Mouse (Mus musculus): ENCODE data around the gene Castor2. TPM values are rescaled to one million over a fixed set of nuclear protein-coding genes. Genes with fewer than 3 reads are reported as not detected.

Gene Castor2
- total RNA-seq, 4 experiments from 2014 or later: 21.6 to 32.9 (median 25.9) TPM

DNA sequence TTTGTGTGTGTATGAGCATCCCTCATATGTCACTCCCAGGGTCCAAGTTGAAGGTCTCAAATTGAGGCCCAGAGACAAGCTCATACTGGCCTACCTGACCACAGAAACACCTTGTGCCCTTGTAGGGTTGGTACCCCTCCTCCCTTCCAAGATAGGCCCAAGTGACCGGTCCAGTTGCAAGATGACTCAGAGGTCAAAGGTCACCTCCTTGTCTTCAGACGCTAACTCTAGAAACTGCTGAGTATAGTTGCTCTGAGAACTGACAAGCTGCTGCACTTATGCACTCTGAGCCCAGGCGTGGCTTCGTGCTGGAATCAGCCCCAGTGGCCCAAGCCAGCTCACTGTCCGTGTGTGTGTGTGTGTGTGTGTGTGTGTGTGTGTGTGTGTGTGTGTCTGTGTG lies 2.4 kb downstream of the Castor2 start:
- DNase-seq (ENCODE audit: low spot score): no peak

DNA sequence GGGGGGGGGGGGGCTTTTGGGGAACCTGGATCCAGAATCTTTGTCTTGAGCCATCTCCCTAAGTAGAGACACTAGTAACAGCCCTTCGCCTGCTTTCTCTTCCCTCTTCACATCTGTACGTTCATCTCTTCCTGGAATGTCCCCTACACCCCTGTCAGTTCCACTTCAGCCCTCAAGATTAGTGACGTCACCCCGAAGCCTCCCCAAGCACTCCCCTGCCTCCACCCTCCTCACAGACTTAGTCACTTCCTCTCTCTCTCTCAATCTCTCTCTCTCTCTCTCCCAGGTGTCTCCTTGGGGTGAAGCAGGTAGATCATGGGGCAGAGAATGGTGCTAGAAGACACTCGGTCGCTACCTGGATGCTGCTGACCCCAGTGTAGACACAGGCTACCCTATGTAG lies 3.2 kb downstream of the Castor2 start:
- no peak for DNase-seq (ENCODE audit: low spot score)

DNA sequence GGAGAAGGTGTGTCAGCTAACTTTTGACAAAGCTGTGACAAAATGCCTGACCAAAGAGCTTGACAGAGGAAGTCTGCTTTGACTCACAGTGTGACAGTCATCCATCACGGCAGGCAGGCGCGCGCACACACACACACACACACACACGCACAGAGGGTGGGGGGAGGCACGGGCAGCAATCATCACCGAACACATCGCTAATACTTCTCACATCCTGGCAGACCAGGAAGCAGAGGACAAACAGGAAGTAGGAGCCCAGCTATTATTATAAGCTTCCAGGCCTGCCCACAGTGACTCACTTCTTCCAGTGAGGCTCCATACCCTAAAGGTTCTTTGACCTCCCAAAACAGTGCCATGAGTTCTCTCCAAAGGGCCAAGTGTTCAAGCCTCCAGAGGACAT lies 6.3 kb downstream of the Castor2 start:
- DNase-seq (ENCODE audit: low spot score): no peak

DNA sequence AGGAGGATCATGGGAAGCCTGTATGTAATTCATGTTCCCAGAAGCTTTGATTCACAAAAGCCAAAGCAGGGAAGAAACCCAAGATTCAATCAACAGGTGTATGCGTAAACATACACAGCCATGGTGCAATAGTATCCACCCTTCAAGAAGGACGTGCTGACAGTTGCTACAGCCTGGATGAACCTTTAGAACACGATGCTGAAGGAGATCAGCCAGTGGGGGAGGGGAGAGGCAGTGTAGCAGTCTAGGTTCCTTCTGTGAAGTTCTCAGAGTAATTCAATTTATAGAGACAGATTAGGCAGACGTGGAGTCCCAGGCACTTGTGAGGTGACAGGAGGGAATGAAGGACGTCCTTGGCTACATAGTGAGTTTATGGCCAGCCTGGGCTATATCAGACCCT lies 15.5 kb downstream of the Castor2 start:
- DNase-seq (ENCODE audit: low spot score): no peak

DNA sequence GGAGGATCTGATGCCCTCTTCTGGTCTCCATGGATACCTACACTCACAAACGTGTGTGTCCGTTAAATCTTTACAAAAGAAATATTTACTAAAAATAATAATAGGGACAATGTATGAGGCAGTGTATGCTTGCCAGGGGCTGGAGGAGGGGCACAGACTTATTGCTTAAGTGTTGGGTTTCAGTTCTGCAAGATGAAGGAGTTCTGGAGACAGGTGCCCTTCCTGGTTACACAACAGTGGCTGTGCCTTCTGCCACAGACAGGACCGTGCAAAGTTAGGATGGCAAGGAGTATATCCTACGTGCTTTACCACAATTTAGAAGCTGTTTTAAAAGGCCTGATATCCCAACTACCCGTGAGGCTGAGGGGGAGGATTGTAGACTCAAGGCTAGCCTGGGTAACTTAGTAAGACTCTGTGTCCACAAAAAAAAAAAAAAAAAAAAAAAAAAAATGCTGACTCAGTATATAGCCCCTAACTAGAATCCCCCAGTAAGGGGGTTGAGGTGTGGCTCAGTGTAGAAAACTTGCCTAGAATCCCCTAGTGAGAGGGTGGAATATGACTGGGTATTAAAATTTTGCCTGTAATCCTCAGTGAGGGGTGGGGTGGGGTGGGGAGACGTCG lies 16.2 kb downstream of the Castor2 start:
- no peak for DNase-seq (ENCODE audit: low spot score)

DNA sequence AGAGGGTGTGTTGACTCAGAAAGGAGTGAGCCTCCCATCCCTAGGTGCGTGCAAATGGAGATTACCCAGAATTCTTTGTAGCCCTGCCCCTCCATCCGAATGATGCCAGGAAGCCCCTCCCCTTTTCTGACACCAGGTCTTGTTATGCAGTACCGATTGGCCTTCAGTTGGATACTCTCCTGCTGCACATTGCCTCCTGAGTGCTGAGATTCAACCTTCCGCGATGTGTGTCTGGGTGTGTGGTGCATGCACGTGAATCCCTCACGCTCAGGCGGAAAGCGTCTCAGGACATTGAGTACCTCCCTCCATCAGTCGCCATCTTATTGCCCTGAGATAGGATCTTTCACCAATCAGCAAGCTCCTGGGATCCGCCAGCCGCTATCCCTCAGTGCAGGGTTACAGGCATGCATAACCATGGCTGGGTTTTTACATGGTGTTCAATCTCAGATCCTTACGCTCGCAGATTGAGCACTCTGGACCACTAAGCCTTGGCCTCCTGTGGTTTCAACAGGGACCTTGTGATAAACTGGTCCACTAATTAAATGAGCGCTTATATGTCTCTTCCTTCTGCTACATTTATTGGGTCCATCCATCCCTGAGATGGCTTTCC lies 19.4 kb downstream of the Castor2 start:
- no peak for DNase-seq (ENCODE audit: low spot score)

DNA sequence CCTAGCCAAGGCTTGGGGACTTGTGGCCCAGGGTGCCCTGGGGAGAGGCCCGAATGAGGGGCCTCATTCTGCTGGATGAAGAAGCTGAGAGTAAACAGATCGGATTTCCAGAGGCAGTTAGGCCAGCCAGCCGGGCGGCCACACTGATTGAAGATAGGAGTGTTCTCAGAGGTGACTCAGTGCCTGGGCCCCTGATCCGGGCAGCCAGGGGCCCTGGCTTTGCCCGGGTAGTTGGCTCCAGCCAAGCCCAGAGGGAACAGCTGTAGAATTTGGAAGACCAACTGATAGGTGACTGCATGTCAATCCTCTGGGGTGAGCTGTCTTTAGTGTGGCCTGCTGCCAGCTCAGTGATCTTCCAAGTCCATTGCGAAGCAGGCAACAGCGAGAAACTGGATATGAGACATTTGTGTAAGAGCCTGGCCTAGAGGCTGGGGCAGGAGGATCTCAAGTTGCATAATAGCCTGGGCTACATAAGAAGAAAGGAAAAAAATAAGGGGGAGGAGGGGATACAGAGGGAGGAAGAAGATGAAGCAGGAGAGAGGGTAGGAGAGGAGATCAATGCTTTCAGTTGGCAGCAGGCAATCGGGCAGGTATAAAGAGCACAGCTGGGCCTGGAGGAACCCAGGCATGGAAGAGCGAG lies 20.1 kb downstream of the Castor2 start:
- DNase-seq (ENCODE audit: low spot score): peak; percentile 29

DNA sequence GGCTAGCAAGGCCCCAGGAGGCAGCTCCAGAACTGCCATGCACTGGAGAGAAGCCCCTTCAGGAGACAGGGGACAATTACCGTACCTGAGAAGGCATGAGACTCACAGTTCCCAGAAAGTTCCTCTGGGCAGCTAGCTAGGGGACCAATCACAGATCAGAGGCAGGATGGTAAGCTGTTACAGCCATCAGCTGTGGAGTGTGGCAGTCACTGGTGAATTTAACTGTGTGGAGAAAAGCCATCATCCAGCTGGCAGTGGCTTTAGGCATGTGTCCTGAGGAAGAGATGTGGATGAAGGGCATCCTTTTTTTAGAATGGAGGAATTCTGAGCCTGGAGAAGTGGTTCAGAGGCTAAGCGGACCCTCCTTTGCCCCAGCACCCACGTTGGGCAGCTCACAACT lies 20.6 kb downstream of the Castor2 start:
- DNase-seq (ENCODE audit: low spot score): peak; percentile 16

DNA sequence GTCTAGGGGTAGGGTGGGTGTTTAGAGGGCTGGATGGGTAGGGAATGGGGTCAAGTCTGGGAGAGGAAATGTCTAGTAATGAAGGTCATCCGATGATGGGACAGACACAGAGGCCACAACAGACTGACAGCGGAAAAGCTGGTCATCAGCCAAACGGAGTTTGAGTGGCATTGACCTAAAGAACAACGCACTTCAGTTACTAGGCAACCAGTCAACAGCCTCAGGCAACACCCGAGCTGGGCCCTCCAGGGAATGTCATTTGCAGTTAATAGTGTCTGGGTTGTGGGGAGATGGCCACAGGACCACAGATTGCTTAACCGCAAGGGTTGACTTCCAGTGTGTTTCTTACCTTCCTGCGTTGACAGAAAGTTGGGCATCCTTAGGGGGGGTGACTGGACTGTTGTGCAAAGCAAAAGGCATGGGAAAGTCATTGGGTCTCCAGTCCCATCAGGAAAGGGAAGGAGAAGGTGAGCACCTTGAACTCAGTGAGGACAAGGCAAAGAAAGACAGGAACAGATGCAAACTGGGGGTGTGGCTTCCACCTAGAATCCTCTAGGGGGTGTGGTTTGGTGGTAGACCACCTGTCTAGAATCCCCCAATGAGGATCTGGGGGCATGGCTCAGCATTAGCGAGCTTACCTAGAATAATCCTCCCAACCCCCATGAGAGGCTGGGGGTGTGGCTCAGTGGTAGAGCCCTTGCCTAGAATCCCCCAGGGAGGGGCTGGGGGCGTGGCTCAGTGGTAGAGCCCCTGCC lies 21.8 kb downstream of the Castor2 start:
- peak; percentile 47 for DNase-seq (ENCODE audit: low spot score)

DNA sequence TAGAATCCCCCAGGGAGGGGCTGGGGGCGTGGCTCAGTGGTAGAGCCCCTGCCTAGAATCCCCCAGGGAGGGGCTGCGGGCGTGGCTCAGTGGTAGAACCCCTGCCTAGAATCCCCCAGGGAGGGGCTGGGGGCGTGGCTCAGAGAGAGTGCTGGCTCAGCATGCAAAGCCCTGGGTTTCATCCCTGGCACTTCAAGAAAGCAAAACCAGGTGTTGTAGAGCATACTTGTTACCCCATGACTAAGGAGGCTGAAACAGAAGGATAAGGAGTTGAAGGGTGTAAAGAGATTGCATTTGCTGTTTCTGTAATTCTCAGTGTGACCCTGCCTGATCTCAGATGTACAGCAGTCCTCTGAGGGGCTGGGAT lies 22.4 kb downstream of the Castor2 start:
- no peak for DNase-seq (ENCODE audit: low spot score)

DNA sequence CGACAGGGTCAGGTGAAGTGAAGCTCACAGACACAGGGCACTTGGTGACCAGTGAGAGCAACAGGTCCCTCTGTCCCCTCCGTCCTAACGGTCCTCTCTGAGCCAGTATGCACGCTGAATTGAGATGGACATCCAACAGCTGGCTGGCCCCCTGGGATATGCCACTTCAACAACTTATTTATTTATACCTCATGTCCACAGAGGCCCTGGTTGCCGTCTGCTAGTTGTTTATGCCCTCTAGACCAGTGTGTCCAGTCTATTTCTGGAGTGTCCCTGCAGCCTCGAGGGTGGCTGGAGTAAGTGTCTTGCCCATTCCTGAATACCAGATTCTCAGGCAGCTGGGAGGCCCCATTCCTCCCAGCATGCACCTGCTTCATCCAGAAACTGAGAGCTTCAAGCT lies 24.3 kb downstream of the Castor2 start:
- DNase-seq (ENCODE audit: low spot score): peak; percentile 42

DNA sequence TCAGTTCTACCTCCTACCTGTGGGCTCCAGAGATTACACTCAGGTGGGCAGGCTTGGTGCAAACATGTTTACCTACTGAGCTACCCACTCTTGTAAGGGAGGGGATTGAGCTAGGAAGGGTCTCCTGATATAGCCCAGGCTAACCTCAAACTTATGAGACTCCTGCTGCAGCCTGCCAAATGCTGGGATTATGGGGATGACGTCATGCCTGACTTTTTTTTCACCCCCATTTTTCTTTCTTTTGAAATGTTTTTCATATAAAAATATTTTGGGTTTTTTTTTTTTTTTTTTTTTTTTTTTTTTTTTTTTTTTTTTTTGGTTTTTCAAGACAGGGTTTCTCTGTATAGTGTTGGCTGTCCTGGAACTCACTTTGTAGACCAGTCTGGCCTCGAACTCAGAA lies 26.7 kb downstream of the Castor2 start:
- DNase-seq (ENCODE audit: low spot score): no peak

DNA sequence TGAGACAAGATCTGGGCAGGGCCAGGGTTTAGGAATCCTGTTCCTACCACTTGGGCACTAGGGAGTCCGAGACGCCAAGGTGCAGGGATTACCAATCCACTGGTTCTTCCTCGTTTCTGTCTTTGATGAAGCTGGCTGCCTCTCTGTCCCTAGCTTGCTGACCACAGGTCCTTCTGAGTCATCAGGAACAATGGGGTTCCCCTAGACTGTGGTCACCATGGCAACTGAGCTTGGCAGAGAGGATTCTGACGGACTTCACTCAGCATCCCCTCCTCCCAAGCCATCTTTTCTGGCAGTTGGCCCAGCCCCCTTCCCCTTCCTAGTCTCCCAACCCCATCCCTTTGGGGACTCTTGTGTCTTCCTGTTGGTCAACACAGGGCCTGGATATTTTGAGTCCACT lies 32.1 kb downstream of the Castor2 start:
- DNase-seq (ENCODE audit: low spot score): no peak

DNA sequence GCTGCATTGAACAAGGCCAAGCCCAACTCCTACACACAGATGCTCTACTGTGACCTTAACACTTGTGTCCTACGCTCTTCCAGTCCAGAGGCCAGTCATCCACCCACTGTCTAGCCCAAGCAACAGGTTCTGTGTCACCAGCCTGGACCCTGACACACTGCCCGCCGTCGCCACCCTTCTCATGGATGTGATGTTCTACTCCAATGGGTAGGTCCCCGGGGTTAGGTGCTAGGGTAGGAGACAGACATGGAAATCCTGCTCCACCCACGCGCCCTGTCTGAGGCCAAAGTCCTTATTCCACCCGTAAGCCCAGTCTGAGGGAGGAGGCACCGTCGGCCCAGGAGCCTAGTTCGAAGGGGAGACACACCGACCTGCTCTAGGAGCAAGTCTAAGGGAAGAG lies 36.5 kb downstream of the Castor2 start:
- DNase-seq (ENCODE audit: low spot score): no peak

DNA sequence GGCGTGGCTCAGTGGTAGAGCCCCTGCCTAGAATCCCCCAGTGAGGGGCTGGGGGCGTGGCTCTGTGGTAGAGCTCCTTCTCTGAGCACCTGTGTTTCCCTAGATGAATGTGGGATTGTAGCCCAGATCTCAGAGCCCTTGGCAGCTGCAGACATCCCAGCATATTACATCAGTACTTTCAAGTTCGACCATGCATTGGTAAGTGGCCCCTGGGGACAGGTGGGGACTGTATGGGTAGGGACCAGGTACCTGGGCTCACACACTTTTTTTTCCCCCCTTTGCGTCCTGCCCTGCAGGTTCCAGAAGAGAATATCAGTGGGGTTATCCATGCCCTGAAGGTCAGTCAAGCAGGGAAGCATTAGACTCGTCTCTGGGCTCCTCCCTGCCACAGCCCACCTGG lies 38.4 kb downstream of the Castor2 start:
- no peak for DNase-seq (ENCODE audit: low spot score)

DNA sequence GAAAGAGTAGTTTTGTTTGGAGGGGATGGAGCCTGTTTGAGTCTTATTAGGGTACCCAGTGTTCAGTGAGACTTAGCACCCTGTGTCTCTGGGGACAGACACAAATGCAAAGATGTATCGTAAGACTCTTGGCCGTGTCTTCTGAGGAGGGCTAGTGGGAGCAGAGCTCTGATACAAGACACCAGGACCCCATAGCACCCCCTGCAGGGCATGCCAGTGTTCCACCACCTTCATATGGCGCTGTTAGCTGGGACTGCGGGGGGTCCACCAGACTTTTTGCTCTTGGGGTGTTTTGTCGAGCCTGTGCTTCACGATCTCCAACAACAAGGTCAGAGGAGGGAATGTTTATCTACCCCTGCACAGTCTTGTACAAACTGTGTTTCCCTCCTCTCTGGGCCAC lies 39.9 kb downstream of the Castor2 start:
- no peak for DNase-seq (ENCODE audit: low spot score)

DNA sequence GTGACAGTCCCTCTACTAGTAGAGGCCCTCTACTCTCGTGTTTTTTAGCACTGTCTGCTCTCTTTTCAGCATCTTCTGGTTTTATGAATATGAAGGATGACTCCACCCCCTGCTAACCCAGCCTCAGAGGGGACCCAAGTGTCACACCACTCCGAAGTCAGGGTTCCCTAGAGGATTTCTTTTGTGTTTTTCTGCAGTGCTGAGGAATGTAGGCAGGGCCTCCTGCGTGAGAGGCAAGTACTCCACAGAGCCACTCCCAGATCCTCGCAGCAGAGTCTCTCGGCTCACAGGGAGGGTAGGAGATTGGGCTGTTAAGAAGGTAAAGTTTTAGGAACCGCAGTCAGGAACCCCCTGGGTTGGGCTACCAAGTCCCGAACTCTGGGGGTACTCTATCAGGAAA lies 41.7 kb downstream of the Castor2 start:
- DNase-seq (ENCODE audit: low spot score): no peak

DNA sequence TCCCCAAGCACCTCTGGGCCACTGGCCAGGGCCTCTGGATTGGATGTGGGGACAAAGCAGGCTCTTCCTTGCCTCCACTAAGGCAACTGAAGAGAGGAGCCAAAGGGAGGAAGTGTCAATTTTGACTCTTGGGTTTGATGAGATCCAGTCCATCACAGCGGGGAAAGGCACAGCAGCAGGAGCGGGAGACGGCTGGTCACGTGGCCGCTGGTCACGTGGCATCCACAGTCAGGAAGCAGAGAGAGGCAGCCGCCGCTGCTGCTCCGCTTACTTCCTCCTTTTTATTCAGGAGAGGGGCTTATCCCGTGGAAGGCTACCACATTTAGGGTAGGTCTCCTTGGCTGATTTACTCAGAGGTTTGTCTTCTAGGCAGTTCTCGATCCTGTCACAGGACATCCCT lies 42.9 kb downstream of the Castor2 start:
- no peak for DNase-seq (ENCODE audit: low spot score)

DNA sequence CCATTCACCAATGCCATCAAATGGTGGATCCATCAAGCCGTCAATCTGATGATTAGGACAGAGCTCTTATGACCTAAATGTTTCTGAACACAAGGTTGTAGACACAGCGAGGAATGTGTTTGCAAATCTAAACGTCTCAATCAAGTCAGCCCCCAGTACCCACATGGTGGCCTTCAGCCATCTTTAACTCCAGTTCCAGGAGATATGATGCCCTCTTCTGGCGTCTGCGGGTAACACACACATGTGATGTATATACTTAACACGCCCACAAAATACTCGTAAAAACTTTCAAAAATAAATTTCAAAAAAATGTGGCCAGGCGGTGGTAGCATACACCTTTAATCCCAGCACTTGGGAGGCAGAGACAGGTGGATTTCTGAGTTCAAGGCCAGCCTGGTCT lies 45.5 kb downstream of the Castor2 start:
- DNase-seq (ENCODE audit: low spot score): no peak

DNA sequence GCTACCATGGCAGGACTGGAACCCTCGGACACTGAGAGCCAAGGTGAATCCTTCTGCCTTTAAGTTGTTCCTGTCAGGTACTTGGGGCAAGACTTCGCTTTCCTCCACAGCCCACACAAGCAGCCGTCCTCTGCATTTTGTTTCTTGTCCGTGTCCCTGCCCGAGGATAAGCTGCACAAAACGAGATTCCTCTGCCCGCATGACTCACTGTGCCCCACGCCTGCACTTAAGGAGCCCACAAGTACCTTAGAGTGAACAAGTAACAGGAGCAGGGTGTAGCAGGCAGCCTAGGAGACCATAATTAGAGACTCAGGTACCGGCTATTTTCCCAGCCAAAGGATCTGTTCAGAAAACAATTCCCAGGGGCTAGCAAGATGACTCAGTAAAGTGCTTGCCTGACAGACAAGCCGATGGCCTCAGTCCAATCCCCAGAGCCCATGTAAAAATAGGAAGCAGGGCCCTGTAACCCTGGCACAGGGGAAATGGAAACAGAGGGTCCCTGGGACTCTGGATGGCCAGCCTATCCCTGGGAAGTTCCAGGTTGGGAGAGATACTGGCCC lies 47.8 kb downstream of the Castor2 start:
- no peak for DNase-seq (ENCODE audit: low spot score)

DNA sequence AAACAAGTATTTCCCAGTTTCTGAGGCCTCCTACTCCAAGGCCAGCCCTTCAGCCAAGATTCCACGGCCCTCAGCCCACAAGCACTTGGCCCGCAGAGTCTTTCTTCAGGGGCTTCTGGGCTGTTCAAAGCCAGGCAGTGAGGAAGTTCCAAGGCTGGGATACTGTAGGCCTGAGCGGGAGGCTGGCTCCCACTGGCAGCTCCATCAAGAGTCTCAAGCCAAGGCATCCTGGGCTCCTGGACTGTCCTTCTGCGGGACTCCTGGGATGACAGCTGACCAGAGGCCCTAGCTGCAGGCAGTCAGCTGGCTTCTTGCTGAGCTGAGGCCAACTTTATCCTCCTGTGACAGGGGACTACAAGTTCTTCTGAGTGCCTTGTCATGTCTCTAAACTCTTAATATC lies 48.6 kb downstream of the Castor2 start:
- no peak for DNase-seq (ENCODE audit: low spot score)

DNA sequence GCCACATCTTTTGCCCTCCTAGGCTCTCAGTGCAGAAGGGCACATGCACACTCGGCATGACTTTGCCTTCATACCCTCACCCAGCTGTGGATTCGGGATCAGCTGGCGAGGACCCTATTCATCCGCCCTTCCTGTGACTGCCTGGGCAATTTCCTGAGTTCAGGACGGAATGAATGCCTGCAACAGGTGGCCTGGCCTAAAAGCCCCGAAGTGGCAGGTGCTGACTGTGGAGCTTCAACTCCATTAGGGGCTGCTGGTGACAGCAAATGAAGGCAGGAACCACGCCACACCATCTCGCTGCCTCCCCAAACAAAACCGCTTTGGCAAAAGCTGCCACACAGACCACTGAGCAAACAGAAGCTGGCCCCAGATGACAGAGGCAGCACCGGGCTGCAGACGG lies 52.4 kb downstream of the Castor2 start:
- DNase-seq (ENCODE audit: low spot score): no peak
